Mouse (Mus musculus) limb, embryonic 11.5 days (tissue): Measurements from ENCODE around the gene Htr1d. TPM values are rescaled to one million over a fixed set of nuclear protein-coding genes. Genes with fewer than 3 reads are reported as not detected.
A peak's percentile ranks its signal among the peaks of the same experiment; 100 is the strongest.

Source experiments
- ATAC-seq: fragments of 200-750 bp; cut with Nextera tagmentation; 2 replicates; pipeline ENCODE4 v1.8.0; 2017; ENCODE audit warnings: low read depth; ENCODE audit not compliant: insufficient number of reproducible peaks, low FRiP score, low TSS enrichment
- DNase-seq: peaks from one replicate; pipeline ENCODE4 v3.0.0-alpha.2; 2015; ENCODE audit warnings: low spot score
- H3K27ac ChIP-seq: fragments of 300-500 bp; sonication (generic); replicated peaks from 2 replicates; pipeline ENCODE4 v1.5.1; 2014; ENCODE audit warnings: low read depth, mild to moderate bottlenecking, low read length
- H3K27me3 ChIP-seq: fragments of 300-500 bp; sonication (generic); 2 replicates; pipeline ENCODE4 v1.6.1; 2014; ENCODE audit warnings: mild to moderate bottlenecking, low read length, mixed read lengths; ENCODE audit not compliant: control insufficient read depth, insufficient read depth
- H3K36me3 ChIP-seq: fragments of 300-500 bp; sonication (generic); 2 replicates; pipeline ENCODE4 v1.6.1; 2014; ENCODE audit warnings: mild to moderate bottlenecking, low read length, moderate library complexity, mixed read lengths; ENCODE audit not compliant: control insufficient read depth, insufficient read depth
- H3K4me1 ChIP-seq: fragments of 300-500 bp; sonication (generic); 2 replicates; pipeline ENCODE4 v1.6.1; 2014; ENCODE audit warnings: low read length, mixed read lengths; ENCODE audit not compliant: control insufficient read depth, insufficient read depth
- H3K4me2 ChIP-seq: fragments of 300-500 bp; sonication (generic); 2 replicates; pipeline ENCODE4 v1.6.1; 2014; ENCODE audit warnings: low read depth, mild to moderate bottlenecking, moderate library complexity; ENCODE audit not compliant: severe bottlenecking
- H3K4me3 ChIP-seq: fragments of 300-500 bp; sonication (generic); 2 replicates; pipeline ENCODE4 v1.5.1; 2014; ENCODE audit warnings: low read depth, low read length
- H3K9ac ChIP-seq: fragments of 300-500 bp; sonication (generic); 2 replicates; pipeline ENCODE4 v1.6.1; 2014; ENCODE audit warnings: mild to moderate bottlenecking, low read length
- H3K9me3 ChIP-seq: fragments of 300-500 bp; sonication (generic); 2 replicates; pipeline ENCODE4 v1.6.1; 2016; ENCODE audit warnings: low read length; ENCODE audit not compliant: control insufficient read depth
- WGBS: fragments of 180-500 bp; shearing (Covaris S2); extraction: QIAGEN DNeasy Blood & Tissue Kit; methylation state at CpG from one replicate; pipeline ENCODE4 v1.1.7; 2014; 5-methylcytosine and 5-hydroxymethylcytosine counted together
- polyA plus RNA-seq: library from polyadenylated mRNA; unstranded; fragments of >200 nt; fragmentation: Nextera tagmentation; extraction: Ambion mirVana; gene quantifications from 2 replicates; pipeline ENCODE4 v1.2.1, GENCODE M21; 2014

Htr1d gene
- polyA plus RNA-seq: 0.15 TPM in 1 of 2 replicates, not detected in the other

- no peaks in the 10 kb centered on the region for H3K9me3 ChIP-seq
- 79% methylated on average over 9 of the region's 9 CpGs for WGBS
- H3K4me1 ChIP-seq: peaks cover 11% of the 10 kb centered on the region
- H3K4me2 ChIP-seq: peak within 1 kb of the TSS; percentile 90
- H3K27ac ChIP-seq: no peak within 1 kb of the TSS
- peak within 1 kb of the TSS; percentile 43 for H3K4me3 ChIP-seq
- H3K36me3 ChIP-seq: no peaks in the 10 kb centered on the region
- ATAC-seq (no peak), DNase-seq (no peak)
- peaks cover 23% of the 10 kb centered on the region for H3K27me3 ChIP-seq
- H3K9ac ChIP-seq: peak within 1 kb of the TSS; percentile 53
These were observed at the start of gene Htr1d for GRCm38 (mm10) chr4:136423224-136423623. Htr1d (plus strand) TSS chr4:136423524.

- no peak for DNase-seq
- Histone ChIP-seq H3K4me2 (no peak overlapping the region), H3K27me3 (no peaks in the 10 kb centered on the region), H3K4me1 (no peaks in the 10 kb centered on the region), H3K36me3 (no peaks in the 10 kb centered on the region), H3K27ac (no peak overlapping the region), H3K4me3 (no peak overlapping the region), H3K9me3 (no peaks in the 10 kb centered on the region), H3K9ac (no peak overlapping the region)
- 89% methylated on average over 5 of the region's 5 CpGs for WGBS
- ATAC-seq: no peak
These were observed 46.3 kb upstream of the Htr1d start for GRCm38 (mm10) chr4:136377001-136377400.

GRCm38 (mm10) chr4:136383052-136383451 is 40.3 kb upstream of the Htr1d start:
- Histone ChIP-seq H3K9me3 (no peaks in the 10 kb centered on the region), H3K27ac (no peak overlapping the region), H3K9ac (no peak overlapping the region), H3K4me2 (no peak overlapping the region), H3K4me1 (no peaks in the 10 kb centered on the region), H3K36me3 (no peaks in the 10 kb centered on the region), H3K27me3 (no peaks in the 10 kb centered on the region), H3K4me3 (no peak overlapping the region)
- WGBS: 83% methylated on average over 5 of the region's 5 CpGs
- ATAC-seq (no peak), DNase-seq (no peak)

- ATAC-seq (no peak), DNase-seq (no peak)
- no peaks in the 10 kb centered on the region for H3K36me3 ChIP-seq
- H3K27me3 ChIP-seq: no peaks in the 10 kb centered on the region
- H3K27ac ChIP-seq: no peak overlapping the region
- no peak overlapping the region for H3K4me2 ChIP-seq
- H3K9ac ChIP-seq: no peak overlapping the region
- no peak overlapping the region for H3K4me3 ChIP-seq
- no peaks in the 10 kb centered on the region for H3K9me3 ChIP-seq
- 89% methylated on average over 6 of the region's 6 CpGs for WGBS
- H3K4me1 ChIP-seq: no peaks in the 10 kb centered on the region
These were observed 39.5 kb upstream of the Htr1d start for GRCm38 (mm10) chr4:136383839-136384238.

GRCm38 (mm10) chr4:136387261-136387660 is 36.1 kb upstream of the Htr1d start:
- Histone ChIP-seq H3K4me3 (no peak overlapping the region), H3K27me3 (no peaks in the 10 kb centered on the region), H3K9ac (no peak overlapping the region), H3K4me2 (no peak overlapping the region), H3K27ac (no peak overlapping the region), H3K9me3 (no peaks in the 10 kb centered on the region), H3K4me1 (no peaks in the 10 kb centered on the region), H3K36me3 (no peaks in the 10 kb centered on the region)
- 54% methylated on average over 11 of the region's 11 CpGs for WGBS
- ATAC-seq (no peak), DNase-seq (no peak)

GRCm38 (mm10) chr4:136401806-136402205 is 21.5 kb upstream of the Htr1d start:
- WGBS: 85% methylated on average over 10 of the region's 10 CpGs

GRCm38 (mm10) chr4:136407831-136408230 is 15.5 kb upstream of the Htr1d start:
- DNase-seq (no peak), ATAC-seq (no peak)
- Histone ChIP-seq H3K9ac (no peak overlapping the region), H3K4me1 (no peaks in the 10 kb centered on the region), H3K36me3 (no peaks in the 10 kb centered on the region), H3K4me3 (no peak overlapping the region), H3K27me3 (no peaks in the 10 kb centered on the region), H3K4me2 (no peak overlapping the region), H3K9me3 (no peaks in the 10 kb centered on the region), H3K27ac (no peak overlapping the region)
- 62% methylated on average over 11 of the region's 11 CpGs for WGBS

More at GRCm38 (mm10) chr4:136401806-136402205, 21.5 kb upstream of the Htr1d start:
- no peak for DNase-seq
- Histone ChIP-seq H3K4me2 (no peak overlapping the region), H3K36me3 (no peaks in the 10 kb centered on the region), H3K27me3 (no peaks in the 10 kb centered on the region), H3K27ac (no peak overlapping the region), H3K9ac (no peak overlapping the region), H3K4me1 (no peaks in the 10 kb centered on the region), H3K9me3 (no peaks in the 10 kb centered on the region), H3K4me3 (no peak overlapping the region)
- ATAC-seq: no peak

GRCm38 (mm10) chr4:136411995-136412765 is 11.1 kb upstream of the Htr1d start:
- Histone ChIP-seq H3K4me2 (no peak overlapping the region), H3K9me3 (no peaks in the 10 kb centered on the region), H3K4me3 (no peak overlapping the region), H3K36me3 (no peaks in the 10 kb centered on the region), H3K9ac (no peak overlapping the region), H3K27ac (no peak overlapping the region), H3K27me3 (no peaks in the 10 kb centered on the region), H3K4me1 (no peaks in the 10 kb centered on the region)
- ATAC-seq (no peak), DNase-seq (no peak)
- WGBS: 82% methylated on average over 10 of the region's 10 CpGs
